Mouse (Mus musculus) frontal cortex, postnatal 10 days (tissue): ENCODE data around the gene Mrpl21.

Experiments
- DNase-seq, 2 experiments: peaks; one replicate each; pipeline ENCODE4 v3.0.0; 2022; ENCODE audit warnings: low spot score in 2 of 2, mixed read lengths in 1 of 2

Gene Mrpl21

GRCm38 (mm10) chr19:3336485-3337255, 54.0 kb downstream of the Mrpl21 start:
- DNase-seq: no peak

GRCm38 (mm10) chr19:3339187-3339586, 56.5 kb downstream of the Mrpl21 start:
- DNase-seq: no peak

- DNase-seq: no peak
These were observed 58.3 kb downstream of the Mrpl21 start for GRCm38 (mm10) chr19:3341021-3341420.
